Mouse (Mus musculus) spleen, adult 2 months (tissue): ENCODE data around the gene Gm20517. TPM values are rescaled to one million over a fixed set of nuclear protein-coding genes. Genes with fewer than 3 reads are reported as not detected.

Source experiments
- DNase-seq, 2 experiments: peaks; one replicate each; pipeline versions ENCODE4 v3.0.0 to v3.0.0-alpha.2; 2012 to 2021; ENCODE audit warnings: low spot score in 2 of 2, low read depth in 1 of 2
- H3K27ac ChIP-seq: fragments of 200-500 bp; 2 replicates; pipeline ENCODE4 v1.5.1; 2012; ENCODE audit warnings: low read length, inconsistent platforms; ENCODE audit not compliant: insufficient read depth
- H3K27me3 ChIP-seq: fragments of 200-500 bp; 2 replicates; pipeline ENCODE4 v1.6.1; 2012; ENCODE audit warnings: mild to moderate bottlenecking, moderate library complexity, low read length, inconsistent platforms; ENCODE audit not compliant: control insufficient read depth, insufficient read depth
- H3K36me3 ChIP-seq: fragments of 200-500 bp; 2 replicates; pipeline ENCODE4 v1.6.1; 2012; ENCODE audit warnings: mild to moderate bottlenecking, low read length, inconsistent platforms; ENCODE audit not compliant: control insufficient read depth, insufficient read depth
- H3K4me1 ChIP-seq: fragments of 200-500 bp; 2 replicates; pipeline ENCODE4 v1.6.1; 2011; ENCODE audit warnings: inconsistent platforms; ENCODE audit not compliant: control insufficient read depth, insufficient read depth, insufficient read length
- H3K4me3 ChIP-seq: fragments of 200-500 bp; 2 replicates; pipeline ENCODE4 v1.5.1; 2011; ENCODE audit warnings: mild to moderate bottlenecking, inconsistent platforms; ENCODE audit not compliant: insufficient read depth, insufficient read length; ENCODE audit errors: extremely low read depth
- CTCF ChIP-seq: fragments of 200-500 bp; IDR thresholded peaks from 2 replicates; pipeline ENCODE4 v1.5.1; 2011; ENCODE audit warnings: mild to moderate bottlenecking, inconsistent platforms; ENCODE audit not compliant: insufficient read depth, insufficient read length, insufficient replicate concordance; ENCODE audit errors: extremely low read depth
- POLR2A ChIP-seq: fragments of 200-500 bp; IDR thresholded peaks from 2 replicates; pipeline ENCODE4 v1.6.1; 2011; ENCODE audit warnings: low read depth, low read length, inconsistent platforms
- WGBS: fragments of 180-500 bp; shearing (Covaris S2); methylation state at CpG from one replicate; pipeline ENCODE4 v1.1.7; 2018; 5-methylcytosine and 5-hydroxymethylcytosine counted together
- polyA plus RNA-seq: library from polyadenylated mRNA; depleted of rRNA; stranded (reverse); fragments of >200 nt; gene quantifications from 2 replicates; pipeline ENCODE4 v1.2.3, GENCODE M21; 2012

Gm20517 gene
- polyA plus RNA-seq, 1 experiment = 0.39 TPM

GRCm38 (mm10) chr17:47625088-47625487 is 13.7 kb downstream of the Gm20517 start:
- 96% methylated on average over 2 of the region's 2 CpGs for WGBS
- Histone ChIP-seq H3K27me3 (no peaks in the 10 kb centered on the region), H3K4me1 (no peaks in the 10 kb centered on the region), H3K4me3 (no peak overlapping the region), H3K27ac (no peak overlapping the region), H3K36me3 (peaks cover 10% of the 10 kb centered on the region)
- no peak for DNase-seq
- TF ChIP-seq POLR2A (no peak), CTCF (no peak)

DNA sequence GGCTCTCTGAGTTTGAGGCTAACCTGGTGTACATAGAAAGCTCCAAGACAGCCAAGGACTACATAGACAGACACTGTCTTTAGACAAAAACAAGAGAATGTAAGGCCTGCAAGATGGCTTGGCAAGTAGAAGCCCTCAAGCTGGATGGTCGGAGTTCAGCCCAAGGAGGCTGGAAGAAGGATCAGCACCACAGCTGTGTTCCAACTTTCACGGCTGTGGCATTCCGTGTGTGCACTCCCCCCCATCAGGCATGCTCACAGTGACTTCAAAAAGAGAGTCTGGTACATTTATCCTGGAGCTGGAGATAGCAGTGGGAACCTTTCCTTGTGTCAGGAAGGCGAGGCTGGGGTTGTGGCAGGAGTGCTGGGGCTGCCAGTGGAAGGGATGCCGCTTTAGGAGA is 14.6 kb downstream of the Gm20517 start:
- H3K4me1 ChIP-seq = no peaks in the 10 kb centered on the region; the same call in 1 of the 2 replicates
- no peaks in the 10 kb centered on the region for H3K27me3 ChIP-seq
- no peak for DNase-seq
- no peak overlapping the region for H3K4me3 ChIP-seq
- TF ChIP-seq CTCF = no peak
- TF ChIP-seq POLR2A = no peak
- peaks cover 10% of the 10 kb centered on the region for H3K36me3 ChIP-seq
- WGBS = 96% methylated on average over 5 of the region's 5 CpGs
- H3K27ac ChIP-seq = no peak overlapping the region

DNA sequence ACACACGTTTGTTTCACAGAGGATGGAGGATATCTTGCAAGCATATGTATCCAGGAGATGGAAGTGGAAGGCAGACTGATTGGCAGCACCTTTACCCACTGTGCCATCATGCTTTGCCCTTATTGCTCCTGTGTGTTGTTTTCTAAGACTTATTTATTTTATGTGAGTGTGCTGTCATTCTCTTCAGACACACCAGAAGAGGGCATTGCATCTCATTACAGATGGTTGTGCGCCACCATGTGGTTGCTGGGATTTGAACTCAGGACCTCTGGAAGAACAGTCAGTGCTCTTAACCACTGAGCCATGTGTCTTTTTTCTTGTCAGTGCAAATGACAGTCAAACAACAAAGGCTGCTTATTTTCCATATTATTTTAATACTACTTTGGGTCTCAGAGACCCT is 16.4 kb downstream of the Gm20517 start:
- TF ChIP-seq CTCF (no peak), POLR2A (no peak)
- no peak overlapping the region for H3K4me3 ChIP-seq
- H3K27me3 ChIP-seq = no peaks in the 10 kb centered on the region
- peaks cover 10% of the 10 kb centered on the region for H3K36me3 ChIP-seq
- no peak overlapping the region for H3K27ac ChIP-seq
- WGBS = 92% methylated on average over 2 of the region's 2 CpGs
- H3K4me1 ChIP-seq = no peaks in the 10 kb centered on the region; the same call in 1 of the 2 replicates
- no peak for DNase-seq

- TF ChIP-seq POLR2A (no peak), CTCF (no peak)
- peak; percentile 84 to 92 for DNase-seq
- under 1% methylated on average over 62 of the region's 63 CpGs for WGBS
- Histone ChIP-seq H3K4me3 (peak overlapping the region; percentile 86), H3K27me3 (no peaks in the 10 kb centered on the region), H3K4me1 (no peaks in the 10 kb centered on the region; the same call in 1 of the 2 replicates), H3K27ac (peak overlapping the region; percentile 93), H3K36me3 (peaks cover under 1% of the 10 kb centered on the region; the same call in 1 of the 2 replicates)
Observed at GRCm38 (mm10) chr17:47628851-47629676, 17.7 kb downstream of the Gm20517 start.

GRCm38 (mm10) chr17:47629717-47630677 is 18.6 kb downstream of the Gm20517 start:
- no peak for DNase-seq
- Histone ChIP-seq H3K36me3 (no peaks in the 10 kb centered on the region; the same call in 1 of the 2 replicates), H3K27me3 (no peaks in the 10 kb centered on the region), H3K27ac (peak overlapping the region; percentile 13; the same call in 1 of the 2 replicates), H3K4me1 (no peaks in the 10 kb centered on the region; the same call in 1 of the 2 replicates), H3K4me3 (peak overlapping the region; percentile 86)
- TF ChIP-seq CTCF (no peak), POLR2A (no peak)
- 1% methylated on average over 59 of the region's 61 CpGs for WGBS

- H3K27ac ChIP-seq = peak within 1 kb of the TSS; percentile 13; the same call in 1 of the 2 replicates
- 5% methylated on average over 3 of the region's 3 CpGs for WGBS
Observed at GRCm38 (mm10) chr17:47630678-47631065, 19.3 kb downstream of the Gm20517 start, which contains the start of gene Usp49. Usp49 (plus strand) TSS chr17:47630690.

More at GRCm38 (mm10) chr17:47630678-47631065, 19.3 kb downstream of the Gm20517 start, which contains the start of gene Usp49:
- no peaks in the 10 kb centered on the region; the same call in 1 of the 2 replicates for H3K36me3 ChIP-seq
- no peaks in the 10 kb centered on the region; the same call in 1 of the 2 replicates for H3K4me1 ChIP-seq
- peak within 1 kb of the TSS; percentile 86 for H3K4me3 ChIP-seq
- no peak for DNase-seq
- TF ChIP-seq CTCF = no peak
- TF ChIP-seq POLR2A = no peak
- no peaks in the 10 kb centered on the region for H3K27me3 ChIP-seq
